Mouse (Mus musculus) spleen, postnatal 10 days (tissue): ENCODE measurements around the gene Fgd1.
A peak's percentile ranks its signal among the peaks of the same experiment; 100 is the strongest.

ENCODE experiments used
- DNase-seq, 2 experiments: peaks; one replicate each; pipeline ENCODE4 v3.0.0; 2021 to 2022; ENCODE audit warnings: low spot score in 2 of 2

Fgd1 gene

GRCm38 (mm10) chrX:151087418-151087817, 41.5 kb downstream of the Fgd1 start:
- DNase-seq, result no peak

GRCm38 (mm10) chrX:151096171-151097058, 50.5 kb downstream of the Fgd1 start, which contains the start of gene Tsr2:
TSS of gene Tsr2 (minus strand) at chrX:151096543.
- peak; percentile 38 to 74 for DNase-seq

GRCm38 (mm10) chrX:151107301-151108067, 61.5 kb downstream of the Fgd1 start:
- DNase-seq, result no peak

- DNase-seq, result peak in 1 of 2 experiments; percentile 17
These were observed 70.8 kb downstream of the Fgd1 start for GRCm38 (mm10) chrX:151116795-151117194.

GRCm38 (mm10) chrX:151117432-151117831, 71.5 kb downstream of the Fgd1 start:
- DNase-seq, result peak in 1 of 2 experiments; percentile 12

- no peak for DNase-seq
These were observed 78.0 kb downstream of the Fgd1 start for GRCm38 (mm10) chrX:151123933-151124332.

GRCm38 (mm10) chrX:151130493-151130892, 84.5 kb downstream of the Fgd1 start:
- no peak for DNase-seq

GRCm38 (mm10) chrX:151132785-151133184, 86.8 kb downstream of the Fgd1 start:
- no peak for DNase-seq
